In genomic region chr2:141698320-141698719, GRCm38 (mm10) we compare ENCODE assay signal across 22 mouse cellular contexts.
A peak's percentile ranks its signal among the peaks of the same experiment; 100 is the strongest.
DNase-seq lines count a peak whose midpoint lies in the region; ATAC-seq lines count a peak whose summit lies in the region.
"Had no signal": no experiment of that assay in that cellular context is flagged by ENCODE, and none has a peak within 500 bp of the region (broad histone marks: within the 10 kb centered on the region; RNA-seq: fewer than 3 reads in every experiment).

No protein-coding gene starts in this region.

- ATAC-seq in frontal cortex, adult (ENCODE audit: low TSS enrichment), result peak; percentile 78; the same call in 1 of the 2 replicates
- ATAC-seq: forebrain, embryonic 13.5 days; intestine, embryonic 16.5 days; lung, postnatal 0 days; midbrain, embryonic 13.5 days; Patski had no signal

- no peak for DNase-seq in frontal cortex, postnatal 10 days (ENCODE audit: low spot score in 2 of 2)
- peak; percentile 76 for DNase-seq in brain, adult 2 months (ENCODE audit: low read depth, low spot score)
- DNase-seq in cerebellum, adult 8-10 months, result peak; percentile 12
- peak; percentile 99 for DNase-seq in fat pad, adult 2 months (ENCODE audit: extremely low read depth, low read depth, low spot score)
- DNase-seq in natural killer cell, adult 2 months (ENCODE audit: low spot score in 2 of 2), result no peak
- DNase-seq in gastrocnemius, adult 18-20 months (ENCODE audit: low spot score), result no peak
- DNase-seq: adrenal gland, postnatal 14 days; gastrocnemius, adult 2 months; gastrocnemius, postnatal 36 days; heart, adult 2 months; heart, postnatal 4 days; kidney, adult 8-10 months; kidney, postnatal 10 days; right cerebral cortex, postnatal 25 days; spleen, adult 18-20 months; thymus, postnatal 25 days had no signal

Comparison
In these comparisons a context has a peak if more than half of its experiments do, and no peak if none do; other contexts are left out.
1. DNase-seq: peak in brain, adult 2 months (single experiment), cerebellum, adult 8-10 months (single experiment) and fat pad, adult 2 months (single experiment); none in frontal cortex, postnatal 10 days (0 of 2), natural killer cell, adult 2 months (0 of 2) and gastrocnemius, adult 18-20 months (single experiment).